Mouse (Mus musculus) heart, adult 2 months (tissue): Measurements from ENCODE around the gene Tle6.

Source experiments
- CTCF ChIP-seq: fragments of 200-600 bp; IDR thresholded peaks from 2 replicates; pipeline ENCODE4 v1.8.1; 2022; ENCODE audit warnings: antibody characterized with exemption, mild to moderate bottlenecking, moderate library complexity
- EP300 ChIP-seq: fragments of 200-500 bp; IDR thresholded peaks from 2 replicates; pipeline ENCODE4 v1.6.1; 2011; ENCODE audit warnings: low read depth, low read length, control low read depth; ENCODE audit not compliant: insufficient read depth
- POLR2A ChIP-seq: fragments of 200-500 bp; IDR thresholded peaks from 2 replicates; pipeline ENCODE4 v1.6.1; 2011; ENCODE audit warnings: mild to moderate bottlenecking, low read depth, low read length, control low read depth; ENCODE audit not compliant: insufficient read depth

- TF ChIP-seq EP300 = no peak
- no peak for TF ChIP-seq CTCF
- no peak for TF ChIP-seq POLR2A
Observed at GRCm38 (mm10) chr10:81620786-81621185, 19.9 kb upstream of the Tle6 start.
